Mouse (Mus musculus): ENCODE results near the gene Ifitm5. TPM values are rescaled to one million over a fixed set of nuclear protein-coding genes. Genes with fewer than 3 reads are reported as not detected.

Ifitm5 gene
- polyA plus RNA-seq (2011; ENCODE audit: insufficient read depth, insufficient read length, low replicate concordance, missing spikeins) = 1.7 TPM in 1 of 2 replicates, not detected in the other

- 82% methylated on average over 16 of the region's 16 CpGs for WGBS
- Histone ChIP-seq H3K4me3 (replicated peaks; ENCODE audit: control insufficient read depth, low read depth, low read length) (no peak within 1 kb of the TSS), H3K4me1 (ENCODE audit: control insufficient read depth, insufficient read depth, low read length) (peaks cover 6% of the 10 kb centered on the region; the same call in 1 of the 2 replicates), H3K27ac (ENCODE audit: control insufficient read depth, insufficient read depth, low read depth, low read length, poor library complexity) (no peak within 1 kb of the TSS)
- no peak for TF ChIP-seq CTCF (IDR thresholded peaks at IDR 0.05; ENCODE audit: control insufficient read depth, insufficient read depth, low read length)
- no peak for TF ChIP-seq POLR2A (IDR thresholded peaks at IDR 0.05; ENCODE audit: borderline replicate concordance, control insufficient read depth, low read depth, low read length)
Observed at GRCm38 (mm10) chr7:140949824-140950530, at the start of gene Ifitm5. Ifitm5 (minus strand) TSS chr7:140950291.

GRCm38 (mm10) chr7:140998853-140999700 lies 49.0 kb upstream of the Ifitm5 start:
- Histone ChIP-seq H3K4me1 (ENCODE audit: control insufficient read depth, insufficient read depth, low read length) (no peaks in the 10 kb centered on the region; the same call in 1 of the 2 replicates), H3K4me3 (replicated peaks; ENCODE audit: control insufficient read depth, low read depth, low read length) (peak overlapping the region; percentile 48), H3K27ac (ENCODE audit: control insufficient read depth, insufficient read depth, low read depth, low read length, poor library complexity) (peak overlapping the region; percentile 90)
- no peak for TF ChIP-seq POLR2A (IDR thresholded peaks at IDR 0.05; ENCODE audit: borderline replicate concordance, control insufficient read depth, low read depth, low read length)
- no peak for TF ChIP-seq CTCF (IDR thresholded peaks at IDR 0.05; ENCODE audit: control insufficient read depth, insufficient read depth, low read length)
- 18% methylated on average over 11 of the region's 11 CpGs for WGBS

- no peaks in the 10 kb centered on the region; the same call in 1 of the 2 replicates for H3K4me1 ChIP-seq (ENCODE audit: control insufficient read depth, insufficient read depth, low read length)
- no peak overlapping the region for H3K4me3 ChIP-seq (replicated peaks; ENCODE audit: control insufficient read depth, low read depth, low read length)
- TF ChIP-seq CTCF (IDR thresholded peaks at IDR 0.05; ENCODE audit: control insufficient read depth, insufficient read depth, low read length) = no peak
- no peak for TF ChIP-seq POLR2A (IDR thresholded peaks at IDR 0.05; ENCODE audit: borderline replicate concordance, control insufficient read depth, low read depth, low read length)
- 8% methylated on average over 1 of the region's 1 CpGs for WGBS
- peak overlapping the region; percentile 49; the same call in 1 of the 2 replicates for H3K27ac ChIP-seq (ENCODE audit: control insufficient read depth, insufficient read depth, low read depth, low read length, poor library complexity)
Observed at GRCm38 (mm10) chr7:140997817-140998216, 47.7 kb upstream of the Ifitm5 start.

GRCm38 (mm10) chr7:140991117-140991689 lies 41.1 kb upstream of the Ifitm5 start:
- Histone ChIP-seq H3K27ac (ENCODE audit: control insufficient read depth, insufficient read depth, low read depth, low read length, poor library complexity) (peak overlapping the region; percentile 53; the same call in 1 of the 2 replicates), H3K4me3 (replicated peaks; ENCODE audit: control insufficient read depth, low read depth, low read length) (no peak overlapping the region), H3K4me1 (ENCODE audit: control insufficient read depth, insufficient read depth, low read length) (peaks cover 6% of the 10 kb centered on the region)
- TF ChIP-seq CTCF (IDR thresholded peaks at IDR 0.05; ENCODE audit: control insufficient read depth, insufficient read depth, low read length) (peak; percentile 46; the same call in 1 of the 2 replicates), POLR2A (IDR thresholded peaks at IDR 0.05; ENCODE audit: borderline replicate concordance, control insufficient read depth, low read depth, low read length) (no peak)
- 25% methylated on average over 14 of the region's 14 CpGs for whole genome bisulfite sequencing

GRCm38 (mm10) chr7:140990622-140991021 lies 40.5 kb upstream of the Ifitm5 start:
- TF ChIP-seq CTCF (IDR thresholded peaks at IDR 0.05; ENCODE audit: control insufficient read depth, insufficient read depth, low read length) (no peak), POLR2A (IDR thresholded peaks at IDR 0.05; ENCODE audit: borderline replicate concordance, control insufficient read depth, low read depth, low read length) (no peak)
- H3K27ac ChIP-seq (ENCODE audit: control insufficient read depth, insufficient read depth, low read depth, low read length, poor library complexity) = peak overlapping the region; percentile 53; the same call in 1 of the 2 replicates
- H3K4me1 ChIP-seq (ENCODE audit: control insufficient read depth, insufficient read depth, low read length) = peaks cover 6% of the 10 kb centered on the region
- no peak overlapping the region for H3K4me3 ChIP-seq (replicated peaks; ENCODE audit: control insufficient read depth, low read depth, low read length)
- 12% methylated on average over 5 of the region's 5 CpGs for WGBS

GRCm38 (mm10) chr7:140990185-140990584 lies 40.1 kb upstream of the Ifitm5 start:
- Histone ChIP-seq H3K4me3 (replicated peaks; ENCODE audit: control insufficient read depth, low read depth, low read length) (no peak overlapping the region), H3K27ac (ENCODE audit: control insufficient read depth, insufficient read depth, low read depth, low read length, poor library complexity) (peak overlapping the region; percentile 53; the same call in 1 of the 2 replicates), H3K4me1 (ENCODE audit: control insufficient read depth, insufficient read depth, low read length) (peaks cover 6% of the 10 kb centered on the region)
- TF ChIP-seq CTCF (IDR thresholded peaks at IDR 0.05; ENCODE audit: control insufficient read depth, insufficient read depth, low read length) = no peak
- TF ChIP-seq POLR2A (IDR thresholded peaks at IDR 0.05; ENCODE audit: borderline replicate concordance, control insufficient read depth, low read depth, low read length) = no peak
- WGBS = 16% methylated on average over 6 of the region's 6 CpGs

- Histone ChIP-seq H3K4me3 (replicated peaks; ENCODE audit: control insufficient read depth, low read depth, low read length) (no peak overlapping the region), H3K27ac (ENCODE audit: control insufficient read depth, insufficient read depth, low read depth, low read length, poor library complexity) (no peak overlapping the region), H3K4me1 (ENCODE audit: control insufficient read depth, insufficient read depth, low read length) (peaks cover 6% of the 10 kb centered on the region)
- WGBS = 64% methylated on average over 4 of the region's 4 CpGs
- TF ChIP-seq POLR2A (IDR thresholded peaks at IDR 0.05; ENCODE audit: borderline replicate concordance, control insufficient read depth, low read depth, low read length) = no peak
- TF ChIP-seq CTCF (IDR thresholded peaks at IDR 0.05; ENCODE audit: control insufficient read depth, insufficient read depth, low read length) = no peak
Observed at GRCm38 (mm10) chr7:140989022-140989421, 38.9 kb upstream of the Ifitm5 start.

Measured in bone marrow, adult 2 months (tissue).